8 mouse cellular contexts compared by ENCODE assay signal in genomic region chrX:48344643-48345384, GRCm38 (mm10). TPM values are rescaled to one million over a fixed set of nuclear protein-coding genes. Genes with fewer than 3 reads are reported as not detected.
DNase-seq lines count a peak whose midpoint lies in the region; ATAC-seq and TF ChIP-seq lines count a peak whose summit lies in the region.

No protein-coding gene starts in this region.

- peak; percentile 9 for DNase-seq in gastrocnemius, postnatal 10 days
- no peak for DNase-seq in gastrocnemius, adult 18-20 months (ENCODE audit: low spot score)
- peak; percentile 29 for DNase-seq in ZHBTc4 (ENCODE audit: low read depth, low spot score)
- DNase-seq in hindbrain, embryonic 10.5 days (ENCODE audit: low spot score): peak; percentile 50
- DNase-seq in limb, embryonic 14.5 days (ENCODE audit: low spot score): no peak
- peak; percentile 46 for DNase-seq in neural tube, embryonic 10.5 days (ENCODE audit: extremely low spot score, low spot score)
- no peak for DNase-seq in urinary bladder, postnatal 10 days (ENCODE audit: low spot score)

- peaks cover 21% of the 10 kb centered on the region; the same call in 1 of the 2 replicates for H3K27me3 ChIP-seq in embryonic facial prominence, embryonic 13.5 days
- H3K27me3 ChIP-seq in hindbrain, embryonic 10.5 days (ENCODE audit: insufficient read depth, poor library complexity, severe bottlenecking): peaks cover 18% of the 10 kb centered on the region
- H3K27me3 ChIP-seq in limb, embryonic 14.5 days (ENCODE audit: control insufficient read depth, insufficient read depth, low read length): no peaks in the 10 kb centered on the region

- H3K27ac ChIP-seq in embryonic facial prominence, embryonic 13.5 days: peak overlapping the region; percentile 78
- peak overlapping the region; percentile 82 for H3K27ac ChIP-seq in hindbrain, embryonic 10.5 days
- H3K27ac ChIP-seq in limb, embryonic 14.5 days (replicated peaks; ENCODE audit: low read depth, low read length): 0 out of 2 replicates have a peak overlapping the region, but pooled peaks have one; percentile 38

- no peaks in the 10 kb centered on the region for H3K36me3 ChIP-seq in embryonic facial prominence, embryonic 13.5 days
- no peaks in the 10 kb centered on the region; the same call in 1 of the 2 replicates for H3K36me3 ChIP-seq in hindbrain, embryonic 10.5 days
- no peaks in the 10 kb centered on the region for H3K36me3 ChIP-seq in limb, embryonic 14.5 days (ENCODE audit: control insufficient read depth, insufficient read depth, low read length)

- H3K9me3 ChIP-seq in embryonic facial prominence, embryonic 13.5 days: no peaks in the 10 kb centered on the region
- H3K9me3 ChIP-seq in hindbrain, embryonic 10.5 days: peaks cover 11% of the 10 kb centered on the region; the same call in 1 of the 2 replicates
- H3K9me3 ChIP-seq in limb, embryonic 14.5 days (ENCODE audit: control insufficient read depth, low read length): no peaks in the 10 kb centered on the region

- peak overlapping the region; percentile 55 for H3K4me3 ChIP-seq in embryonic facial prominence, embryonic 13.5 days
- peak overlapping the region; percentile 63 for H3K4me3 ChIP-seq in hindbrain, embryonic 10.5 days
- peak overlapping the region; percentile 52 for H3K4me3 ChIP-seq in limb, embryonic 14.5 days (replicated peaks; ENCODE audit: low read length)

- H3K4me2 ChIP-seq in embryonic facial prominence, embryonic 13.5 days: peak overlapping the region; percentile 67
- peak overlapping the region; percentile 68 for H3K4me2 ChIP-seq in limb, embryonic 14.5 days (replicated peaks; ENCODE audit: low read depth, low read length, severe bottlenecking)

- H3K4me1 ChIP-seq in embryonic facial prominence, embryonic 13.5 days: 0 out of 2 replicates have a peak, but pooled peaks cover 3% of the 10 kb centered on the region
- H3K4me1 ChIP-seq in hindbrain, embryonic 10.5 days (replicated peaks): peaks cover 19% of the 10 kb centered on the region
- 0 out of 2 replicates have a peak, but pooled peaks cover 5% of the 10 kb centered on the region for H3K4me1 ChIP-seq in limb, embryonic 14.5 days (ENCODE audit: control insufficient read depth, insufficient read depth, low read length)

- ATAC-seq in embryonic facial prominence, embryonic 13.5 days (ENCODE audit: insufficient number of reproducible peaks, insufficient read depth, low FRiP score, low TSS enrichment, low read depth): no peak
- ATAC-seq in limb, embryonic 14.5 days (ENCODE audit: low FRiP score, low read depth): no peak

- TF ChIP-seq POLR2A in limb, embryonic 14.5 days (IDR thresholded peaks at IDR 0.05; ENCODE audit: borderline replicate concordance, extremely low read depth, insufficient read depth, insufficient read length): no peak

- H3K9ac ChIP-seq in embryonic facial prominence, embryonic 13.5 days: peak overlapping the region; percentile 73
- H3K9ac ChIP-seq in limb, embryonic 14.5 days (ENCODE audit: low read depth, low read length, severe bottlenecking): peak overlapping the region; percentile 61

- WGBS in embryonic facial prominence, embryonic 13.5 days: 22% methylated on average over 27 of the region's 61 CpGs
- 11% methylated on average over 52 of the region's 61 CpGs for WGBS in hindbrain, embryonic 10.5 days
- 22% methylated on average over 16 of the region's 61 CpGs for WGBS in limb, embryonic 14.5 days

RNA-seq across cellular contexts. Expression of gene Bcorl1, which starts 3.7 kb away (rescaled TPM):
- total RNA-seq in gastrocnemius, postnatal 10 days (2021): 1 to 10 TPM; 6.4 to 8.2 TPM
- 1 to 10 TPM; 5.8 to 7.5 TPM for total RNA-seq in gastrocnemius, adult 18-20 months (2021)
- polyA plus RNA-seq in embryonic facial prominence, embryonic 13.5 days (2015; fragmentation: Nextera tagmentation; extraction: Ambion mirVana): 6.2 and 6.8 TPM in 2 replicates
- polyA plus RNA-seq in hindbrain, embryonic 10.5 days (2016; fragmentation: Nextera tagmentation; extraction: Ambion mirVana): 4.2 and 5.4 TPM in 2 replicates
- polyA plus RNA-seq in limb, embryonic 14.5 days (2012; rRNA removed): 7.9 and 8.6 TPM in 2 replicates
- polyA plus RNA-seq in limb, embryonic 14.5 days (2014; fragmentation: Nextera tagmentation; extraction: Ambion mirVana): 6.8 and 6.9 TPM in 2 replicates

Comparison
In these comparisons a context has a peak if more than half of its experiments do, and no peak if none do; other contexts are left out.
1. DNase-seq: peak in gastrocnemius, postnatal 10 days (single experiment), ZHBTc4 (single experiment), hindbrain, embryonic 10.5 days (single experiment) and neural tube, embryonic 10.5 days (single experiment); none in gastrocnemius, adult 18-20 months (single experiment), limb, embryonic 14.5 days (single experiment) and urinary bladder, postnatal 10 days (single experiment).
2. Peak in every context shown above with its lines, with median percentiles within 50 percentile points of each other: H3K27ac ChIP-seq and H3K4me3 ChIP-seq.